Mouse (Mus musculus) brain, embryonic 14.5 days (tissue): ENCODE measurements around the gene Slc15a2.

ENCODE experiments used
- CTCF ChIP-seq: fragments of 200-500 bp; IDR thresholded peaks from 2 replicates; pipeline ENCODE4 v1.5.1; 2012; ENCODE audit warnings: inconsistent platforms, mild to moderate bottlenecking, moderate library complexity, borderline replicate concordance; ENCODE audit not compliant: insufficient read depth, insufficient read length; ENCODE audit errors: extremely low read depth
- POLR2A ChIP-seq: fragments of 200-500 bp; IDR thresholded peaks from 2 replicates; pipeline ENCODE4 v1.6.1; 2012; ENCODE audit warnings: mild to moderate bottlenecking, inconsistent platforms, borderline replicate concordance; ENCODE audit not compliant: poor library complexity, insufficient read depth, insufficient read length, severe bottlenecking; ENCODE audit errors: extremely low read depth

DNA sequence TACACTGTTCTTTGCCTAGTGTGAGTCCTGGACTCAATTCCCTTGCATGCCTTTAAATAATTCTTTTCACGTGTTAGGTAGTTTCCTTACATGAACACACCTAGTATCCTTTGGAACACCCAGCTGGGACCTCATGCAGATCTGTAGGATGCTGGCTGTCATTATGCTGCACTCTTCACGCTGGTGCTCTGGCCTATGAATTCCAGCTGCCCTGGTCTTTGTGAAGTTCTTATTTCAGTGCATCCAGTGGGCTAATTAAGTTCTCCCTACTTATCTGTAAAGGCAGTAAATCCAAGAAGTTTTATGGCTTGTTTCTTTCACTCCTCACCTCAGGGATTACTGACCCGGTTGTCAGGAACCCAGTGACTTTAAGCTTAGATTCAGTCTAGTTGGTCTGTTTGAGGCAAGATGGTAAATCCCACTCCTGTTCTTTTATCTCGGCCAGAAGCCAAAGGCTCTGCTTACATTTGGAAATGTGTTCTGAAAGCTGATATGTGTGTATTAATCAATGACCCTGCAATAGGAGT, 45.3 kb downstream of the Slc15a2 start:
- TF ChIP-seq CTCF: no peak
- no peak for TF ChIP-seq POLR2A
